Mouse (Mus musculus) subcutaneous adipose tissue, adult 2 months (tissue): ENCODE measurements around the gene Il17rd. TPM values are rescaled to one million over a fixed set of nuclear protein-coding genes. Genes with fewer than 3 reads are reported as not detected.

ENCODE experiments used
- polyA plus RNA-seq: library from polyadenylated mRNA; depleted of rRNA; stranded (reverse); fragments of >200 nt; gene quantifications from 2 replicates; pipeline ENCODE4 v1.2.3, GENCODE M21; 2012; ENCODE audit warnings: low replicate concordance; rRNA removed

The Il17rd gene
- 5.5 and 12.9 TPM in 2 replicates for polyA plus RNA-seq

GRCm38 (mm10) chr14:27038783-27039182 is at the start of gene Il17rd:
Gene Il17rd, plus strand, starts transcription at chr14:27038941.

GRCm38 (mm10) chr14:26994211-26994741 is 44.5 kb upstream of the Il17rd start, which contains the start of gene Hesx1:
Gene Hesx1, plus strand, starts transcription at chr14:26994416.

GRCm38 (mm10) chr14:27114362-27115274 is 75.9 kb downstream of the Il17rd start, which contains the start of gene Arhgef3:
Gene Arhgef3, plus strand, starts transcription at chr14:27114899.

Other genes starting within 250 kb of the Il17rd start
- not detected in 2 replicates for gene Asb14, start 144.4 kb upstream of the Il17rd start, polyA plus RNA-seq
- gene Appl1, start 67.7 kb upstream of the Il17rd start, polyA plus RNA-seq = 5.6 and 10.7 TPM in 2 replicates
- gene Hesx1, start 44.5 kb upstream of the Il17rd start, polyA plus RNA-seq = 0.17 and 0.37 TPM in 2 replicates
- gene Arhgef3, start 76.0 kb downstream of the Il17rd start, polyA plus RNA-seq = 20.3 and 22.7 TPM in 2 replicates